Mouse (Mus musculus): ENCODE measurements around the gene Skap1.

Gene Skap1

DNA sequence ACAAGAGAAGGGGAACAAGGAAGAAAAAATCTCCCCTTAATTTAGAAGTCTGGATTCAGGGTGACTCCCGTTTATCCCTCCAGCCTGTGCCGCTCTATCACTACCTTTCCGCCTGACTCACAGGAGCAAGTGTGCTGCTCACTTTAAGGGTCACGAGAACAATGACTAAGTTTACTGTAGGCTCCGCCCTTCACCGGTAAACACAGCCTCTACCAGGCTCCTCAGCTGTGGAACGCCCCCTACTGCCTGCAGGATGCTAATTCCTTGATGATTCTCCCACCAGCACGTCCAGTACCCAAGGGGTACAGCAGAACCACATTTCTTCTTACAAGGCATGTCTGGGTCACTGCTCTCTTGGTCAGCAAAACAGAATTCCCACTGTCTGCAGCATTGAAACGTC is 158.4 kb downstream of the Skap1 start:
- DNase-seq (ENCODE audit: low read depth, low spot score): no peak

GRCm38 (mm10) chr11:96624436-96624835 is 160.0 kb downstream of the Skap1 start:
- no peak for DNase-seq (ENCODE audit: low read depth, low spot score)

GRCm38 (mm10) chr11:96629775-96630174 is 165.4 kb downstream of the Skap1 start:
- no peak for DNase-seq (ENCODE audit: low read depth, low spot score)

GRCm38 (mm10) chr11:96631521-96631920 is 167.1 kb downstream of the Skap1 start:
- no peak for DNase-seq (ENCODE audit: low read depth, low spot score)

DNA sequence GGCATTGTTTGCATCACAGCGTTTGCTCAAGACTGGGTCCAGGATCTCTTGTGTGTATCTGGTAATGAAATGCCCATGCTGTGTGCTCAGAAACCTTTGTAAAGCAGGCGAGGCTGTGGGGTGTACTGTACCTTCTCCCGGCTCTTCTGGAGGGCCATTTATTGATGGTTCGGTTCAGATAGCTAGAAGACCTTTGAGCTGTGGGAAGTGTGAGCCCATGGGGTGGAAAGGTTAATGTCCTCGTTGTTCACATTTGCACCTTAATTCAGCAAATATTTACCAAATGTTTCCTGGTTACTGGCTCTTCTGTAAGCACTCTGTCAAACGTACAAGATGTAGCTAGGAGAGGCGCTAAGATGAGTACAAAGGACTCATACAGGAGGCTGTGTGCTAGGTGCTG is 173.5 kb downstream of the Skap1 start:
- DNase-seq (ENCODE audit: low read depth, low spot score): no peak

DNA sequence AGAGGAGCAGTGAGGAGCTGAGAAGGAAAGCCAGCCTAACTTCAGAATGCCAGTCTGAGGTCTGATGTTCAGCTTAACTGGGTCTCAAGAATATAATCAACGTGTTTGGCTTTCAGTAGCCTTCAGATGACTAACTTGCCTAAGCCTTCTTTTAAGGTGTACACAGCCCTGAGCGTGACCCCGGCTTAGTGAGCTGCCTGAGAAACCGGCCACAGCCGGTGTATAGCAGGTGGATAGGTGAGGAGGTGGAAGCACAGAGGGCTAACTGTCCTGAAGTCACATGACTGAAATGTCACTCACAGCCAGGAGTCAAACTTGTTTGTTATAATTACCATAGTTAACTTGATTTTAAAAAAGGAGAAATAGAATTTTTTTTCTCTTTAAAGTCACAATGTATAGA is 175.4 kb downstream of the Skap1 start:
- no peak for DNase-seq (ENCODE audit: low read depth, low spot score)

- no peak for DNase-seq (ENCODE audit: low read depth, low spot score)
These were observed 178.1 kb downstream of the Skap1 start for GRCm38 (mm10) chr11:96642173-96643140.

GRCm38 (mm10) chr11:96644969-96645368 is 180.6 kb downstream of the Skap1 start:
- no peak for DNase-seq (ENCODE audit: low read depth, low spot score)

GRCm38 (mm10) chr11:96645538-96646037 is 181.2 kb downstream of the Skap1 start:
- DNase-seq (ENCODE audit: low read depth, low spot score): no peak

GRCm38 (mm10) chr11:96651848-96652247 is 187.5 kb downstream of the Skap1 start:
- DNase-seq (ENCODE audit: low read depth, low spot score): no peak

GRCm38 (mm10) chr11:96653867-96654266 is 189.5 kb downstream of the Skap1 start:
- DNase-seq (ENCODE audit: low read depth, low spot score): no peak

- DNase-seq (ENCODE audit: low read depth, low spot score): no peak
These were observed 194.0 kb downstream of the Skap1 start for GRCm38 (mm10) chr11:96658420-96658819.

DNA sequence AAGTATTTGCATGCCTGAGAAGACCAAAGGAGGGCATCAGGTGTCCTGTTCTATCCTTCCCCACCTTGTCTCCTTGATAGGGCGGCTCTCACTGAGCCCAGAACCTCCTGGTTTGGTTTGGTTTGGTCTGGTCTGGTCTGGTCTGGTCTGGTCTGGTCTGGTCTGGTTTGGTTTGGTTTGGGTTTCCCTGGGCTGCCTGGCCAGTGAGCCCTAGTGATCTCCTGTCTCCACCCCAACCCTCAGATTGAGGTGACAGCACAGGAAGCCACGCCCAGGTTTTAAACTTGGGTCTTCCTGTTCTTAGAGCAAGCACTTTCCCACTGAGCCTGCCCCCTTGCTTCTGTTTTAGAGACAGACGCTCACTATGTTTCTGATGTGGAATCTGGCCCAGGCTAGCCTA is 202.5 kb downstream of the Skap1 start:
- no peak for DNase-seq (ENCODE audit: low read depth, low spot score)

DNA sequence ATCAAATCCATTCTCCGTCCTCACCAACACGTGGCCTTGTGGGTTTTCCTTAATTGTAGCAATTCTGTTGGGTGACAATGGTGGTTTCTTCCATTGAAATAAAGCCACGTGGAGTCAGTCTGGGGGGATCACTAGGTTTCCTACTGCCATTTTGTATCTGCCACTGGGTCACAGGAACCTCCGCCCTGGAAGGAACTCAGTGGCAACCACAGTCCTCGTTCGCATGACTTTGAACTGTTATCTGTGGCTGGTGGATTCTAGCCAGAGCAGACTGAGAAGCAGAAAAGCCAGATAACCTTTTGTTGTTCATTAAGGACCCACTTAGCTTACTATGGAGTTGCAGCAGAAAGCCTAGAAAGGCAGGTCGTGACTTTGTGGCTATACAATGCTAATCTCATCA is 204.0 kb downstream of the Skap1 start:
- no peak for DNase-seq (ENCODE audit: low read depth, low spot score)

- no peak for DNase-seq (ENCODE audit: low read depth, low spot score)
These were observed 209.4 kb downstream of the Skap1 start for GRCm38 (mm10) chr11:96673792-96674191.

DNA sequence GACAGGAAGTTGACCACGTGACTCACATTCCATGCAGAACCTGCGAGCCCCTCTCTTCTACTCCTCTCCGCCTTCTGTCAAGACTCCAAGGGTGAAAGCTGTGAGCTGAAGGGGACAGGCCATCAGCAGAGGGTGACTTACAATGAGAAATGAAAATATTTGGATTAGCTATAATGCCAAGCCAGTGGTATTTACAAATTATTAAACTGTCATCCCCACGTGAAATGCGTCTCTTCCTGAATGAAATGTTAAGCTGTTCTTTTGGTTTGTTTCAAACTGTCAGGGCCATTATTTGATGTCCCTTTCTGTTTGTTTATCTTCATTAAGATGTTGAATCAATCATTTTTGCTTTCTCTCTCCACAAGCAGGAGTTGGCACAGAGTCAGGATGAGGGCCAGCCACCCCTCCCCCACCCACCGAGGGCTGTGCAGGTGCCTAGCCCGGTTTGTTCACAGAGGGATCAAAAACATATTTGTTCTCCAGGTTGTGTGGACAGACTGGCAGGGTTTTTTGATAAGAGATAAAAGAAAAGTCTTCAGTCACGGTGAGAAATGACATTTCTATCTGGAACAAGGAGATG is 210.5 kb downstream of the Skap1 start:
- DNase-seq (ENCODE audit: low read depth, low spot score): no peak

- no peak for DNase-seq (ENCODE audit: low read depth, low spot score)
These were observed 213.6 kb downstream of the Skap1 start for GRCm38 (mm10) chr11:96678026-96678425.

GRCm38 (mm10) chr11:96679026-96679425 is 214.6 kb downstream of the Skap1 start:
- no peak for DNase-seq (ENCODE audit: low read depth, low spot score)

GRCm38 (mm10) chr11:96685381-96685780 is 221.0 kb downstream of the Skap1 start:
- DNase-seq (ENCODE audit: low read depth, low spot score): no peak

DNA sequence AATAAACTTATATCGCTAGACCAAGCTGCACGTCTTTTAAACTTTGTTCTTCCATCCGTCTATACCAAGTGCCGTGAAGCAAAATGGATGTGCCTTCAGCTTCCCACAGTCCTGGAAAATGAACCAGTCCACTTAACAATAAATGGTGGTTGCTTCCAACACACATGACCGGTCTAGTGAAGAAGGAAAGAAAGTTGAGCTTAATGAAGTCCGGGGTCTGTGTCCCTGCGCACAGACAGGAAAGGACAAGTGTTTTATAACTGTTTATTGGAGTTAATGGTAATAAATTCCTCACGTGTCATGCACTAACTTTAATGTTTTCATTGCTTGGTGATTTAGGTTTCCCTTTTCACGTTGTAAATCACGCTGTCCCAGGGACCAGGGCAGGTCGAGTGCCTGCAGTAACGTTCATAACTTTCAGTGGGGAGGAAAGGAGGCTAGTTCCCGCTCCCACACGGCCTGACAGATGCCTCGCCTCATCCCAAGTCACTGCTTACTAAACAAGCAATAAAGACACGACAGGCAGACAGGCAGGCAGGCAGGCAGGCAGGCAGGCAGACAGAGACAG is 222.4 kb downstream of the Skap1 start:
- no peak for DNase-seq (ENCODE audit: low read depth, low spot score)

DNA sequence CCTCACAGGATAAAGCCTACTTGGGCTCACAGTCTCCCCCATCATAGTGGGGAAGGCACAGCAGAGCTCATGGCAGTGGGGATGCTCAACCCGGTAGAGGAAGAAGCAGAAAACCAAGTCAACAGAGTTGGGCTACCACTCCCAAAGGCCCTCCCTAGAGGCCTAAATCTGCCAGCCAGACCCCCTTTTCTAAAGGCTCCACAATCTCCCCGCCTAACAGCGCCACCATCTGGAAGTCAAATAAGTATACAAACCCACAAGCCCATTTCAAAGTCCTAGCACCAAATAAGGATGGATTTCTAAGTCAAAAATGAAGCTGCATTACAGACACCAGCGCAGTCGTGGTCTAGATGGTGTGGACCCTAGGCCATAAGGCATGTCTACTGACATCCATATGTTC is 227.9 kb downstream of the Skap1 start:
- no peak for DNase-seq (ENCODE audit: low read depth, low spot score)

DNA sequence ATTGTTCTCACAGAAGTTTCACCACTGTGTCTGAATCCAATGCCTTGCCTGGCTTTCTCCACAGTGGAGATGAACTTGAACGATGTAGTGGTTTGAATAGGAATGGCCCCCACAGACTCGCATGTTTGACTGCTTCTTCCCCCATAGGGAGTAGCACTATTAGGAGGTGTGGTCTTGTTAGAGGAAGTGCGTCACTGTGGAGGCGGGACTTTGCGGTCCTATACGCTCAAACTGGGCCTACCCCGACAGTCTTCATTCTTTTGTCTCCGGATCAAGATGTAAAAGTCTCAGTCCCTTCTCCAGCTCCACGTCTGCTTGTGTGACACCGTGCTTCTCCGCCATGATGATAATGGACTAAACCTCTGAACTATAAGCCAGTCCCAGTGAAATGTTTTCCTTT is 229.0 kb downstream of the Skap1 start:
- no peak for DNase-seq (ENCODE audit: low read depth, low spot score)

- DNase-seq (ENCODE audit: low read depth, low spot score): no peak
These were observed 230.4 kb downstream of the Skap1 start for GRCm38 (mm10) chr11:96694774-96695173.
